Mouse (Mus musculus) megakaryocyte-erythroid progenitor cell, adult 5-6 weeks (primary cell): ENCODE measurements around the gene Ppp1r3c. TPM values are rescaled to one million over a fixed set of nuclear protein-coding genes. Genes with fewer than 3 reads are reported as not detected.

Experiments used
- ATAC-seq: replicated peaks from 2 replicates; pipeline ENCODE4 v1.8.0; 2016; ENCODE audit warnings: mild to moderate bottlenecking, inconsistent platforms; ENCODE audit not compliant: severe bottlenecking, poor library complexity, low FRiP score, low TSS enrichment
- total RNA-seq, 2 experiments: library from RNA; stranded (forward) in 1 of 2; stranded (reverse) in 1 of 2; fragments of 200-1000, 215-1000 nt in 1 of 2; fragments of >200 nt in 1 of 2; fragmentation: Nextera tagmentation in 1 of 2; gene quantifications; 2 replicates each; pipeline ENCODE4 v1.2.3; 2014 to 2017

Ppp1r3c gene
- total RNA-seq, 2 experiments from 2014 or later, result not detected

- ATAC-seq, result no peak
Measured at GRCm38 (mm10) chr19:36687843-36688637, 48.4 kb downstream of the Ppp1r3c start.

GRCm38 (mm10) chr19:36687044-36687443, 49.4 kb downstream of the Ppp1r3c start:
- no peak for ATAC-seq

GRCm38 (mm10) chr19:36686016-36686415, 50.4 kb downstream of the Ppp1r3c start:
- ATAC-seq, result no peak

- ATAC-seq, result no peak
Measured at GRCm38 (mm10) chr19:36682560-36682959, 53.9 kb downstream of the Ppp1r3c start.

Other genes starting within 250 kb of the Ppp1r3c start
- 1.8 and 7.6 TPM in 2 replicates for gene Hectd2, start 182.0 kb downstream of the Ppp1r3c start, total RNA-seq (2014; fragmentation: Nextera tagmentation)
- gene Hectd2, start 182.0 kb downstream of the Ppp1r3c start, total RNA-seq (2017), result 1.6 and 1.8 TPM in 2 replicates
- gene Tnks2, start 97.6 kb upstream of the Ppp1r3c start, total RNA-seq (2014; fragmentation: Nextera tagmentation), result 40.3 and 53.2 TPM in 2 replicates
- 76.3 and 85.4 TPM in 2 replicates for gene Tnks2, start 97.6 kb upstream of the Ppp1r3c start, total RNA-seq (2017)
- gene Fgfbp3, start 183.0 kb upstream of the Ppp1r3c start, total RNA-seq (2014; fragmentation: Nextera tagmentation), result 4.0 and 5.2 TPM in 2 replicates
- gene Fgfbp3, start 183.0 kb upstream of the Ppp1r3c start, total RNA-seq (2017), result 6.0 and 10.6 TPM in 2 replicates
- gene Btaf1, start 189.4 kb upstream of the Ppp1r3c start, total RNA-seq (2014; fragmentation: Nextera tagmentation), result 68.1 and 86.4 TPM in 2 replicates
- gene Btaf1, start 189.4 kb upstream of the Ppp1r3c start, total RNA-seq (2017), result 131 and 145 TPM in 2 replicates